Mouse (Mus musculus) heart, postnatal 0 days (tissue): ENCODE measurements at regions not wholly inside any gene's neighbourhood (a gene's known extent, or its start where the extent isn't known, plus 50 kb on each side); places are given as distances from the start of the nearest gene placed in this dataset.

Experiments used
- CTCF ChIP-seq: IDR thresholded peaks from 2 replicates; pipeline ENCODE4 v1.5.1; 2016; ENCODE audit warnings: antibody characterized with exemption, control low read depth, low read depth
- EP300 ChIP-seq: IDR thresholded peaks from 2 replicates; pipeline ENCODE4 v1.6.1; 2016; ENCODE audit warnings: antibody characterized with exemption, low read depth

DNA sequence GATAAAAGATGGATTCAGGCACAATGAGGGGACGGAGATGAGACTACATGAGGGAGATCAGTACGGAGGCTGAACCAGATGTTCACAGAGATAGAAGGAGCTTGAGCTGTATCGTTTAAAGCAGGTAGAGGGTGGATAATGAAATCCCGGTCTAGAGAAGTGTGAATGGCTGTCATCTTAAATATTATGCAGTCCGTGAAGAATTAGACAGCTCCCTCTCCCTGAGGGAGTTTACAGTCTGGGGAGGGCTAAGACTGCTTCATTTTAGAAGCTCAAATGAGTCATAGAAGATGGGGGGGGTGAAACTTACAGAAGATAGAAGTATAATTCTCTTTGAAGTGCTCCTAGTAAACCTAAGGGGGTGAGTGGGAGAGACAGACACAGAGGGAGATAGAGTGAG lies 336.7 kb upstream of the Nmur2 start:
- TF ChIP-seq CTCF (no peak), EP300 (no peak)
